Mouse (Mus musculus): ENCODE measurements around the gene Ing1.
A peak's percentile ranks its signal among the peaks of the same experiment; 100 is the strongest.
"Not testable (repeated sequence)": the region's sequence is repeated elsewhere in the genome, so short reads cannot be mapped to it uniquely, and the experiment has no call there.

The Ing1 gene

GRCm38 (mm10) chr8:11551497-11551896 lies 3.9 kb upstream of the Ing1 start:
- DNase-seq, result not testable (repeated sequence)

GRCm38 (mm10) chr8:11552390-11552789 lies 3.0 kb upstream of the Ing1 start:
- DNase-seq, result no peak

GRCm38 (mm10) chr8:11555720-11556591 lies 585 bp downstream of the Ing1 start:
- peak; percentile 99 for DNase-seq

- peak; percentile 49 for DNase-seq
Measured at GRCm38 (mm10) chr8:11556691-11557423, 1.5 kb downstream of the Ing1 start.

GRCm38 (mm10) chr8:11557424-11557767 lies 2.0 kb downstream of the Ing1 start:
- DNase-seq, result no peak

- peak; percentile 97 for DNase-seq
Measured at GRCm38 (mm10) chr8:11557768-11558629, 2.6 kb downstream of the Ing1 start.

GRCm38 (mm10) chr8:11559511-11559910 lies 4.1 kb downstream of the Ing1 start:
- no peak for DNase-seq

GRCm38 (mm10) chr8:11560220-11560619 lies 4.8 kb downstream of the Ing1 start:
- no peak for DNase-seq

- no peak for DNase-seq
Measured at GRCm38 (mm10) chr8:11564236-11564635, 8.9 kb downstream of the Ing1 start.

GRCm38 (mm10) chr8:11564721-11565120 lies 9.3 kb downstream of the Ing1 start:
- no peak for DNase-seq

GRCm38 (mm10) chr8:11568193-11568592 lies 12.8 kb downstream of the Ing1 start:
- not testable (repeated sequence) for DNase-seq

- no peak for DNase-seq
Measured at GRCm38 (mm10) chr8:11569260-11570097, 14.1 kb downstream of the Ing1 start.

GRCm38 (mm10) chr8:11570742-11571141 lies 15.4 kb downstream of the Ing1 start:
- no peak for DNase-seq

- DNase-seq, result no peak
Measured at GRCm38 (mm10) chr8:11571950-11572349, 16.6 kb downstream of the Ing1 start.

GRCm38 (mm10) chr8:11572428-11572827 lies 17.1 kb downstream of the Ing1 start:
- DNase-seq, result no peak

GRCm38 (mm10) chr8:11574911-11575603 lies 19.7 kb downstream of the Ing1 start:
- DNase-seq, result no peak

- DNase-seq, result peak; percentile 10
Measured at GRCm38 (mm10) chr8:11575604-11576384, 20.4 kb downstream of the Ing1 start.

- no peak for DNase-seq
Measured at GRCm38 (mm10) chr8:11585513-11586373, 30.4 kb downstream of the Ing1 start.

- DNase-seq, result no peak
Measured at GRCm38 (mm10) chr8:11586374-11586745, 31.0 kb downstream of the Ing1 start.

- no peak for DNase-seq
Measured at GRCm38 (mm10) chr8:11591837-11592236, 36.5 kb downstream of the Ing1 start.
